Mouse (Mus musculus): Measurements from ENCODE around the gene Sytl4.

GRCm38 (mm10) chrX:133921187-133921586 lies 60.4 kb downstream of the Sytl4 start:
- no peak for TF ChIP-seq CTCF (IDR thresholded peaks at IDR 0.05; ENCODE audit: borderline replicate concordance, extremely low read depth, insufficient read depth, insufficient read length)
- no peak for TF ChIP-seq POLR2A (IDR thresholded peaks at IDR 0.05; ENCODE audit: borderline replicate concordance, extremely low read depth, insufficient read depth, insufficient read length, poor library complexity, severe bottlenecking)

All from brain, embryonic 14.5 days (tissue).